Mouse (Mus musculus) limb, embryonic 10.5 days (tissue): ENCODE measurements at regions not wholly inside any gene's neighbourhood (a gene's known extent, or its start where the extent isn't known, plus 50 kb on each side); places are given as distances from the start of the nearest gene placed in this dataset.

Experiments
- DNase-seq: peaks from one replicate; pipeline ENCODE4 v3.0.0-alpha.2; 2017; ENCODE audit warnings: low spot score
- H3K27ac ChIP-seq: fragments of 300-500 bp; sonication (generic); 2 replicates; pipeline ENCODE4 v1.5.1; 2016; ENCODE audit warnings: mild to moderate bottlenecking
- H3K27me3 ChIP-seq: fragments of 300-500 bp; sonication (generic); 2 replicates; pipeline ENCODE4 v1.6.1; 2016; ENCODE audit warnings: low read depth, mild to moderate bottlenecking; ENCODE audit not compliant: poor library complexity, severe bottlenecking
- H3K36me3 ChIP-seq: fragments of 300-500 bp; sonication (generic); 2 replicates; pipeline ENCODE4 v1.6.1; 2016; ENCODE audit warnings: mild to moderate bottlenecking, moderate library complexity
- H3K4me1 ChIP-seq: fragments of 300-500 bp; sonication (generic); 2 replicates; pipeline ENCODE4 v1.6.1; 2016
- H3K4me3 ChIP-seq: fragments of 300-500 bp; sonication (generic); 2 replicates; pipeline ENCODE4 v1.5.1; 2016; ENCODE audit warnings: mild to moderate bottlenecking, moderate library complexity
- H3K9me3 ChIP-seq: fragments of 300-500 bp; sonication (generic); replicated peaks from 2 replicates; pipeline ENCODE4 v1.6.1; 2016; ENCODE audit warnings: mild to moderate bottlenecking
- WGBS: fragments of 180-500 bp; shearing (Covaris S2); methylation state at CpG from one replicate; pipeline ENCODE4 v1.1.7; 2016; 5-methylcytosine and 5-hydroxymethylcytosine counted together

GRCm38 (mm10) chr17:52177996-52178395 is 344.9 kb upstream of the Satb1 start:
- Histone ChIP-seq H3K4me1 (no peaks in the 10 kb centered on the region), H3K27me3 (no peaks in the 10 kb centered on the region), H3K4me3 (no peak overlapping the region), H3K36me3 (no peaks in the 10 kb centered on the region), H3K27ac (no peak overlapping the region), H3K9me3 (no peaks in the 10 kb centered on the region)
- WGBS, result 84% methylated on average over 2 of the region's 2 CpGs
- no peak for DNase-seq

- 90% methylated on average over 10 of the region's 10 CpGs for WGBS
- no peak overlapping the region for H3K4me3 ChIP-seq
- no peak overlapping the region for H3K27ac ChIP-seq
- no peaks in the 10 kb centered on the region for H3K36me3 ChIP-seq
- H3K27me3 ChIP-seq, result no peaks in the 10 kb centered on the region
- H3K9me3 ChIP-seq, result no peaks in the 10 kb centered on the region
- no peak for DNase-seq
- no peaks in the 10 kb centered on the region for H3K4me1 ChIP-seq
Measured at GRCm38 (mm10) chr17:52168076-52168838, 335.2 kb upstream of the Satb1 start.

DNA sequence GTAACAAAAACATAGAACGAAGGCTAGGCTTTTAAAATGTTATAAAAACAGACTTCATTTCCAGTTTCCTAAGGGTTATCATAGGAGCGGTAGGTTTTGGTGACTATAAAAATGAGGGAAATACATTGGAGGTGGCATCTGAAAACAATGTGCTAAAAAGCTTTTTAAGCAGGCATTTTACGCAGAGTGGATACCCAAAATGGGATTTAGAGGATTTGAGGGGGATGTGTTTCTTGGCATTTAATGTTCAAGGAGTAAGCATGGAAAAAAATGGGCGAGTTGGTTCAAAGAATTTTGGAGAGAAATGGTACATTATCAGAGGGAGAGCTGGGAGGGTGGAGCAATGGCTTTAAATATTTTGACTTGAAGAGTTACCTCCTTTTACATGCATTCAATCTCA is 334.6 kb upstream of the Satb1 start:
- H3K4me1 ChIP-seq, result no peaks in the 10 kb centered on the region
- 88% methylated on average over 4 of the region's 4 CpGs for WGBS
- DNase-seq, result no peak
- no peak overlapping the region for H3K4me3 ChIP-seq
- H3K27me3 ChIP-seq, result no peaks in the 10 kb centered on the region
- no peaks in the 10 kb centered on the region for H3K9me3 ChIP-seq
- H3K27ac ChIP-seq, result no peak overlapping the region
- H3K36me3 ChIP-seq, result no peaks in the 10 kb centered on the region

DNA sequence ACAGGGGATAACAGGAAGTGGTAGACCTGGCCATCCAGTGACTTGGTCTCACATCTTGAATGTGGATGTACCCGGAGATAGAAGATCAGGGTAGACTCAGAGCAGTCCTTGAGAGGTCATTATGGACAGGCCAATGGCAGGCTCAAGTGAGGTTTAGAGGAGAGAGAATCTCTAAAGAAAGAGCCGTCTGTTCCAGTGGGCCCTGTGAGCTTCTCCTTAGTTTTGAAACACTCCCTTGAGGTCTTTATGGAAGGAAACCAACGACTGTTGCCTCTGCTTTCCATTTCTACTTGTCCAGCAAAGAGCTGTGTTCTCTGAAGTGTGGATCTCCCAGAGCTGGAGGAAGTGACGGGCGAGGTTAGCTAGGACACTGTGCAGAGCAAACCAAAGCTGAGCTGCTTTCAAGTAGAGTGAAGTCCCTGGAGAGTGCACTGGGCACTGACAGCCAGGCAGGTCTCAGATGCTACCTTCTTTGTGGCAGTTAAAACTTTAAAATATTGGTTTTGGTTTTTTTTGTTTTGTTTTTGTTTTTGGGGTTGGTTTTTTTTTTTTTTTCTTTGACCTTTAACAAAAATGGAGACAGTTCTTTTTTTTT is 332.9 kb upstream of the Satb1 start:
- WGBS, result 80% methylated on average over 5 of the region's 5 CpGs
- no peaks in the 10 kb centered on the region for H3K4me1 ChIP-seq
- H3K27me3 ChIP-seq, result no peaks in the 10 kb centered on the region
- H3K9me3 ChIP-seq, result no peaks in the 10 kb centered on the region
- no peak overlapping the region for H3K4me3 ChIP-seq
- no peak overlapping the region for H3K27ac ChIP-seq
- no peak for DNase-seq
- no peaks in the 10 kb centered on the region for H3K36me3 ChIP-seq

- Histone ChIP-seq H3K27me3 (no peaks in the 10 kb centered on the region), H3K9me3 (no peaks in the 10 kb centered on the region), H3K4me1 (no peaks in the 10 kb centered on the region), H3K27ac (no peak overlapping the region), H3K4me3 (no peak overlapping the region), H3K36me3 (no peaks in the 10 kb centered on the region)
- 92% methylated on average over 10 of the region's 10 CpGs for WGBS
- DNase-seq, result no peak
Measured at GRCm38 (mm10) chr17:52162559-52163397, 329.7 kb upstream of the Satb1 start.

GRCm38 (mm10) chr17:52150496-52150895 is 317.4 kb upstream of the Satb1 start:
- H3K27me3 ChIP-seq, result no peaks in the 10 kb centered on the region
- WGBS, result 95% methylated on average over 5 of the region's 5 CpGs
- no peak overlapping the region for H3K4me3 ChIP-seq
- H3K27ac ChIP-seq, result no peak overlapping the region
- no peaks in the 10 kb centered on the region for H3K36me3 ChIP-seq
- H3K9me3 ChIP-seq, result no peaks in the 10 kb centered on the region
- no peak for DNase-seq
- no peaks in the 10 kb centered on the region for H3K4me1 ChIP-seq

- no peak for DNase-seq
- H3K4me1 ChIP-seq, result no peaks in the 10 kb centered on the region
- WGBS, result 91% methylated on average over 6 of the region's 6 CpGs
- no peaks in the 10 kb centered on the region for H3K9me3 ChIP-seq
- no peak overlapping the region for H3K27ac ChIP-seq
- H3K27me3 ChIP-seq, result no peaks in the 10 kb centered on the region
- H3K4me3 ChIP-seq, result no peak overlapping the region
- H3K36me3 ChIP-seq, result no peaks in the 10 kb centered on the region
Measured at GRCm38 (mm10) chr17:52149834-52150233, 316.7 kb upstream of the Satb1 start.

- no peak for DNase-seq
- WGBS, result 93% methylated on average over 3 of the region's 3 CpGs
- H3K27me3 ChIP-seq, result no peaks in the 10 kb centered on the region
Measured at GRCm38 (mm10) chr17:52149068-52149467, 316.0 kb upstream of the Satb1 start.

DNA sequence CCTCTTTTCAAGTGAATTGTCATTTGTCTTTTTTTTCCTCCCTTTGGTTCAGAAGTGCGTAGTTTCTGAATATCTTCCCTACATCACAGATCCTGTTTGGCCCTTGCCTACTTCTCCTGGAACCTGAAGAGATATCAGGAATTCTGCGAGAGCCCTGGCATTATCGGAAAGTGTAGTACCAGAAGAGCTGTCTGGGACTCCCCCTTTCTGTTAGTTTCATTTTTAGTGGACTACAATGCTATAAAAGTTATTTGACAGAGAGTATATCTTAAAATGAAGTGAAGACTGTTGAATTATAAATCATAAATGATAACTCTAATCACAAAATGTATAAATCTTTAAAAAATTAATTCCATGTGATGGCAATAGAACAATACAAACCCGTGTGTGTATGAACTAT is 270.8 kb upstream of the Satb1 start:
- H3K4me1 ChIP-seq, result no peaks in the 10 kb centered on the region
- H3K36me3 ChIP-seq, result no peaks in the 10 kb centered on the region
- DNase-seq, result no peak
- no peak overlapping the region for H3K4me3 ChIP-seq
- WGBS, result 94% methylated on average over 4 of the region's 4 CpGs
- H3K27me3 ChIP-seq, result no peaks in the 10 kb centered on the region
- H3K27ac ChIP-seq, result no peak overlapping the region
- no peaks in the 10 kb centered on the region for H3K9me3 ChIP-seq

More at GRCm38 (mm10) chr17:52149068-52149467, 316.0 kb upstream of the Satb1 start:
- no peak overlapping the region for H3K4me3 ChIP-seq
- H3K36me3 ChIP-seq, result no peaks in the 10 kb centered on the region
- H3K27ac ChIP-seq, result no peak overlapping the region
- no peaks in the 10 kb centered on the region for H3K4me1 ChIP-seq
- H3K9me3 ChIP-seq, result no peaks in the 10 kb centered on the region

DNA sequence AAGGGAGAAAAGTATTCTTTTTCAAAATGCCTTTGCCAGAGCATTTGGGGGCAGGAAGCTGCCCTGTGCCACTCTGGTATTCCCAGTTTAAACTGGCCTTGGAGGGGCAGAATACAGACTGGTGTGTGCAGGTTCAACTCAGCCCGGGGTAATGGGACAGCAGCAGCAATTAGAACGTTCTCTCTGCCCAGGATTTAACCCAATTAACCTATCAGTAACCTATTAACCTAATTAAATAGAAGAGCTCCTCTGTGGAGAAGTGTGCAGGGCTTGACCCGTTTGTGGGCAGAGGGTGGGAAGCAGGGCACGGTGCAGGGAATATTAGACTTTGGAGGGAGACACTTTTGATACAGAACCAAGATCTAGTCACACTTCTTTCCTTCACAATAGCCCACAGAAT is 252.7 kb upstream of the Satb1 start:
- 34% methylated on average over 4 of the region's 4 CpGs for WGBS
- no peak for DNase-seq
- Histone ChIP-seq H3K4me3 (no peak overlapping the region), H3K27me3 (no peaks in the 10 kb centered on the region; the same call in 1 of the 2 replicates), H3K27ac (no peak overlapping the region), H3K36me3 (no peaks in the 10 kb centered on the region), H3K9me3 (no peaks in the 10 kb centered on the region), H3K4me1 (no peaks in the 10 kb centered on the region)

GRCm38 (mm10) chr17:52084455-52084854 is 251.4 kb upstream of the Satb1 start:
- Histone ChIP-seq H3K4me1 (no peaks in the 10 kb centered on the region), H3K27ac (no peak overlapping the region), H3K9me3 (no peaks in the 10 kb centered on the region), H3K27me3 (no peaks in the 10 kb centered on the region; the same call in 1 of the 2 replicates), H3K4me3 (no peak overlapping the region), H3K36me3 (no peaks in the 10 kb centered on the region)
- 17% methylated on average over 2 of the region's 2 CpGs for WGBS
- DNase-seq, result no peak

DNA sequence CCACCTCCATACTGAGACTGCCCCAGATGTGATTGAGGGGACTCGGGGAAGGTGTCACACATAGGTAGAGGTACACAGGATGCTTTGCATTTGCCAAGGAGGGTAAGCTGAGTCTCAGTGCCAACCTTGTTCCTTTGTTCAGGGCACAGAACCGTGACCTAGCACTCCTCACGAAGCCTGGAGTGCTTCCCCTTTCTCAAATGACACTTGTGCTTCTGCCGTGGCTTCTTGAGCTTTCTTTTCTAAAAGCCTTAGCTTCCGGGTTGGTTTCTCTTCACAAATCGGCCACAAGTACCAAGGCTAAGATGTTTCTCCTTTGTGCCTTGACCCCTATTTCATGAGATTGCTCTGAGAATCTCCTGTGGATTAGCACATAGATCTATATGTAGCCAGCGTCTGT is 246.2 kb upstream of the Satb1 start:
- DNase-seq, result no peak
- no peaks in the 10 kb centered on the region for H3K4me1 ChIP-seq
- no peaks in the 10 kb centered on the region for H3K9me3 ChIP-seq
- 87% methylated on average over 7 of the region's 7 CpGs for WGBS
- H3K4me3 ChIP-seq, result no peak overlapping the region
- H3K27me3 ChIP-seq, result no peaks in the 10 kb centered on the region; the same call in 1 of the 2 replicates
- H3K27ac ChIP-seq, result no peak overlapping the region
- no peaks in the 10 kb centered on the region for H3K36me3 ChIP-seq

DNA sequence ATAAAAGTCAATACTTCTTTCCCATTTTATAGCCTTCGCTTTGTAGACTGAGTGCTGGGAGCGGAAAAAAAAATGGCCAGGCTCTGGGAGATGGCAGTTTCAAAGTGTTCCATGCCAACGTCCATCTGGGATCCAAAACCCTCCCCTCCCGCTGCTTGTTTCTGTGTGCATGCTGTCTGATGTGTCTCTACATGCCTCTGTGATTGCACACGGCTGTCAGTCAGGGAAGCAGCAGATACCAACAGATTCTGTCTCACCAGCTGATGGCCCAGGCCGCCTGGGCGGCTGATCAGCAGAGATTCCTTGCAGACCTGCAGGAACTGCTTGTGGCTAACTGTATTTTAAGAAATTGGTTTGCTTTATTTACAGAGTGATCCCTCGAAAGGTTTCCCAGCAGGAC is 245.4 kb upstream of the Satb1 start:
- 75% methylated on average over 8 of the region's 8 CpGs for WGBS
- no peaks in the 10 kb centered on the region for H3K9me3 ChIP-seq
- no peak overlapping the region for H3K27ac ChIP-seq
- no peaks in the 10 kb centered on the region for H3K4me1 ChIP-seq
- no peak overlapping the region for H3K4me3 ChIP-seq
- no peaks in the 10 kb centered on the region for H3K27me3 ChIP-seq
- DNase-seq, result no peak
- no peaks in the 10 kb centered on the region for H3K36me3 ChIP-seq
